Mouse (Mus musculus) stomach, embryonic 15.5 days (tissue): ENCODE measurements around the gene Rhox3h. TPM values are rescaled to one million over a fixed set of nuclear protein-coding genes. Genes with fewer than 3 reads are reported as not detected.
"Not testable (repeated sequence)": the region's sequence is repeated elsewhere in the genome, so short reads cannot be mapped to it uniquely, and the experiment has no call there.

Experiments used
- ATAC-seq: fragments of 200-750 bp; cut with Nextera tagmentation; 2 replicates; pipeline ENCODE4 v1.8.0; 2017; ENCODE audit warnings: low read depth, moderate number of reproducible peaks, moderate TSS enrichment; ENCODE audit not compliant: insufficient read depth, low FRiP score
- H3K27ac ChIP-seq: fragments of 300-500 bp; sonication (generic); 2 replicates; pipeline ENCODE4 v1.5.1; 2015; ENCODE audit warnings: mild to moderate bottlenecking, inconsistent platforms
- H3K27me3 ChIP-seq: fragments of 300-500 bp; sonication (generic); replicated peaks from 2 replicates; pipeline ENCODE4 v1.6.1; 2015; ENCODE audit warnings: inconsistent platforms
- H3K36me3 ChIP-seq: fragments of 300-500 bp; sonication (generic); 2 replicates; pipeline ENCODE4 v1.6.1; 2015; ENCODE audit warnings: inconsistent platforms
- H3K4me1 ChIP-seq: fragments of 300-500 bp; sonication (generic); 2 replicates; pipeline ENCODE4 v1.6.1; 2015; ENCODE audit warnings: inconsistent platforms
- H3K4me2 ChIP-seq: fragments of 300-500 bp; sonication (generic); 2 replicates; pipeline ENCODE4 v1.6.1; 2015; ENCODE audit warnings: mild to moderate bottlenecking, inconsistent platforms
- H3K4me3 ChIP-seq: fragments of 300-500 bp; sonication (generic); replicated peaks from 2 replicates; pipeline ENCODE4 v1.5.1; 2015; ENCODE audit warnings: inconsistent platforms
- H3K9ac ChIP-seq: fragments of 300-500 bp; sonication (generic); 2 replicates; pipeline ENCODE4 v1.6.1; 2015; ENCODE audit warnings: inconsistent platforms
- H3K9me3 ChIP-seq: fragments of 300-500 bp; sonication (generic); 2 replicates; pipeline ENCODE4 v1.6.1; 2016; ENCODE audit warnings: inconsistent platforms
- WGBS: fragments of 180-500 bp; shearing (Covaris S2); methylation state at CpG from one replicate; pipeline ENCODE4 v1.1.7; 2015; 5-methylcytosine and 5-hydroxymethylcytosine counted together
- polyA plus RNA-seq: library from polyadenylated mRNA; unstranded; fragments of >200 nt; fragmentation: Nextera tagmentation; extraction: Ambion mirVana; gene quantifications from 2 replicates; pipeline ENCODE4 v1.2.1, GENCODE M21; 2015

The Rhox3h gene
- not detected in 2 replicates for polyA plus RNA-seq

GRCm38 (mm10) chrX:37668664-37669063 lies at the start of gene Rhox3h:
TSS of gene Rhox3h (minus strand) at chrX:37668764.
- not testable (repeated sequence) for H3K9ac ChIP-seq, ATAC-seq, H3K27me3 ChIP-seq, H3K4me3 ChIP-seq, H3K9me3 ChIP-seq, H3K4me1 ChIP-seq, H3K36me3 ChIP-seq, H3K27ac ChIP-seq, H3K4me2 ChIP-seq
- WGBS = 89% methylated on average over 1 of the region's 3 CpGs

DNA sequence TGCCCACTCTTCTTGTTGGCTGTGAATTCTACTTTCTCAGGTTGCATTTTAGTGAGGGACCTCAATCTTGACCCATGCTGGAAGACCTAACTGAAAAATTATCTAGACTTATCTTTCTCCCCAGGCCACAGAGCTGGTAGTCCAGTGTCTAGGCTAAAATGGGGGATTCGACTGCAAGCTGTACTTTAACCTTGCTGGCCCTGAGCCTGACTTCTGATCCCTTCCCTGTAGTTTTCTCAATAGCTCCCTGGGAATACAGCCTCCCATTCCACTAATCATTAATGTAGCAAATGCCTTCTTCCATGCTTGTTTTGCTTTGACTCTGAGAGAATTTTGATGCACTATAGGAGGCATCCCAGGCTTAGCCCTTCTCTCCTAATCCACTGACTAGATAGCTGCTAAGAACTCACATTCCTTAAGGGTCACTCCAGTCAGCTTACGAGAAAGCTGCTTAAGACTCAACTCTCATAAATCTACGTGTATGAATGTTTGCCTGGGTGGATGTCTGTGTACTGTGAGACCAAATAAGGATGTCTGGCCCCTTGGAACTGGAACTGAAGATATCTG lies 33.3 kb upstream of the Rhox3h start:
- ATAC-seq = no peak
- Histone ChIP-seq H3K9me3 (no peaks in the 10 kb centered on the region), H3K27ac (no peak overlapping the region), H3K4me2 (no peak overlapping the region), H3K4me1 (no peaks in the 10 kb centered on the region), H3K36me3 (no peaks in the 10 kb centered on the region), H3K4me3 (no peak overlapping the region), H3K27me3 (no peaks in the 10 kb centered on the region), H3K9ac (no peak overlapping the region)
- 49% methylated on average over 3 of the region's 3 CpGs for WGBS

DNA sequence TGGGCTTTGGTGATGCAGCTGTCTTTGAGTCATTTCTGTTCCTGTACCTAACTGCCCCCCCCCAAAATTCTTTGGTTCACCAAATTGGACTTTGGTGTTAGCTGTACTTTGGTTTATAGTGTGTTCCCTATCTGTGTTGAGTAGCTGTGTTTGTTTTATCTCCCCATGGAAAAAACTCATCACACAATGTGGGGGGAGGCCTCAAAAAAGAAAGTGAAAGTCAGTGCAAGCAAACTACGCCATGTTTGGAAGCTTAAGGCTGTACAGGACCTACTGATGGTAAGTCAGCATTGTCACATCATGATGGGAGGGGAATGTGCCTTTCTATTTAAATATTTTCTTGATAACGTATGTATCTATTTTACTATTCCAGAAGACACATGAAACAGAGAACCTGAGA lies 23.7 kb upstream of the Rhox3h start:
- Histone ChIP-seq H3K9me3 (no peaks in the 10 kb centered on the region), H3K4me2 (no peak overlapping the region), H3K4me1 (no peaks in the 10 kb centered on the region), H3K27me3 (no peaks in the 10 kb centered on the region), H3K27ac (no peak overlapping the region), H3K4me3 (no peak overlapping the region), H3K9ac (no peak overlapping the region), H3K36me3 (no peaks in the 10 kb centered on the region)
- ATAC-seq = no peak
- 76% methylated on average over 2 of the region's 2 CpGs for WGBS

GRCm38 (mm10) chrX:37683031-37683715 lies 14.6 kb upstream of the Rhox3h start:
- no peak overlapping the region for H3K9ac ChIP-seq
- 80% methylated on average over 24 of the region's 24 CpGs for WGBS
- H3K4me1 ChIP-seq = no peaks in the 10 kb centered on the region
- H3K9me3 ChIP-seq = no peaks in the 10 kb centered on the region
- H3K27ac ChIP-seq = no peak overlapping the region
- H3K36me3 ChIP-seq = no peaks in the 10 kb centered on the region
- H3K4me3 ChIP-seq = no peak overlapping the region
- H3K4me2 ChIP-seq = no peak overlapping the region
- H3K27me3 ChIP-seq = no peaks in the 10 kb centered on the region
- no peak for ATAC-seq

- not testable (repeated sequence) for ATAC-seq
These were observed 4.6 kb upstream of the Rhox3h start, which contains the start of gene Rhox2h for GRCm38 (mm10) chrX:37673177-37673576. TSS of gene Rhox2h (minus strand) at chrX:37673277.

GRCm38 (mm10) chrX:37651227-37651626 lies 17.3 kb downstream of the Rhox3h start, which contains the start of gene Rhox4g:
TSS of gene Rhox4g (minus strand) at chrX:37651327.
- not testable (repeated sequence) for H3K27ac ChIP-seq, H3K27me3 ChIP-seq, H3K36me3 ChIP-seq, H3K4me2 ChIP-seq, ATAC-seq, H3K4me1 ChIP-seq, H3K4me3 ChIP-seq, H3K9me3 ChIP-seq, H3K9ac ChIP-seq
- 91% methylated on average over 15 of the region's 20 CpGs for WGBS

More at GRCm38 (mm10) chrX:37673177-37673576, 4.6 kb upstream of the Rhox3h start, which contains the start of gene Rhox2h:
- not testable (repeated sequence) for H3K9me3 ChIP-seq, H3K4me3 ChIP-seq, H3K9ac ChIP-seq, H3K27me3 ChIP-seq, H3K4me1 ChIP-seq, H3K4me2 ChIP-seq, H3K27ac ChIP-seq, H3K36me3 ChIP-seq
- WGBS = 84% methylated on average over 8 of the region's 8 CpGs

GRCm38 (mm10) chrX:37643370-37643769 lies 25.2 kb downstream of the Rhox3h start, which contains the start of gene Rhox2g:
TSS of gene Rhox2g (minus strand) at chrX:37643470.
- not testable (repeated sequence) for H3K4me2 ChIP-seq, H3K4me3 ChIP-seq, H3K9ac ChIP-seq, H3K36me3 ChIP-seq, H3K9me3 ChIP-seq, H3K4me1 ChIP-seq, H3K27ac ChIP-seq, H3K27me3 ChIP-seq, ATAC-seq
- WGBS = 90% methylated on average over 6 of the region's 6 CpGs

DNA sequence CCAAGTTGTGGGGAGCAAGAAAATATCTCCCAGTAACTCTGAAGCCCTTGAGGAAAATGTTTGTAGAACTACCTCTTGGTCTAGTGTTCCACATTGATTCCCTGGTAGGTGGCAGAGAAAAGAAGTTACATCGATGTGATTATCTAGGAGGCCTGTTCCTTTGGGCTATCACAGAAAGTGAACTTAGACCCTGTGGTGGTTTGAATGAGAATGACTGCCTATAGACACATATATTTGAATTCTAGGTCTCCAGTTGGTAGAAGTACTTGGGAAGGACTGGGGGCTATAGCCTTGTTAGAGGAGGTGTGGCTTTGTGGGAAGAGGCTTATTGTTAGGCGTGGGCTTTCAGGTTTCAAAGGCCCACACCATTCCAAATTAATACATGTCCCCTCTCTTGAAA lies 40.1 kb downstream of the Rhox3h start, which contains the start of gene Rhox3g:
Gene Rhox3g, minus strand, starts transcription at position 101 of the 400 bp plus-strand sequence.
- H3K4me3 ChIP-seq, H3K27ac ChIP-seq, H3K9ac ChIP-seq, ATAC-seq, H3K9me3 ChIP-seq, H3K4me1 ChIP-seq, H3K27me3 ChIP-seq, H3K4me2 ChIP-seq, H3K36me3 ChIP-seq: not testable (repeated sequence)
- 91% methylated on average over 2 of the region's 2 CpGs for WGBS

Other genes starting within 250 kb of the Rhox3h start
- gene Rhox4b, start 236.3 kb downstream of the Rhox3h start, polyA plus RNA-seq = not detected in 2 replicates
- gene Rhox2c, start 215.1 kb downstream of the Rhox3h start, polyA plus RNA-seq = not detected in 2 replicates
- not detected in 2 replicates for gene Rhox3c, start 210.2 kb downstream of the Rhox3h start, polyA plus RNA-seq
- gene Rhox4c, start 188.4 kb downstream of the Rhox3h start, polyA plus RNA-seq = not detected in 2 replicates
- not detected in 2 replicates for gene Rhox2d, start 175.3 kb downstream of the Rhox3h start, polyA plus RNA-seq
- not detected in 2 replicates for gene Rhox4d, start 154.4 kb downstream of the Rhox3h start, polyA plus RNA-seq
- not detected in 2 replicates for gene Rhox2e, start 138.3 kb downstream of the Rhox3h start, polyA plus RNA-seq
- gene Rhox3e, start 126.7 kb downstream of the Rhox3h start, polyA plus RNA-seq = not detected in 2 replicates
- not detected in 2 replicates for gene Rhox4e, start 111.4 kb downstream of the Rhox3h start, polyA plus RNA-seq
- not detected in 2 replicates for gene Rhox2f, start 97.4 kb downstream of the Rhox3h start, polyA plus RNA-seq
- not detected in 2 replicates for gene Rhox3f, start 87.8 kb downstream of the Rhox3h start, polyA plus RNA-seq
- not detected in 2 replicates for gene Rhox4f, start 61.1 kb downstream of the Rhox3h start, polyA plus RNA-seq
- not detected in 2 replicates for gene Rhox3g, start 40.2 kb downstream of the Rhox3h start, polyA plus RNA-seq
- gene Rhox2g, start 25.3 kb downstream of the Rhox3h start, polyA plus RNA-seq = not detected in 2 replicates
- gene Rhox4g, start 17.4 kb downstream of the Rhox3h start, polyA plus RNA-seq = not detected in 2 replicates
- not detected in 2 replicates for gene Rhox2h, start 4.5 kb upstream of the Rhox3h start, polyA plus RNA-seq
- 1.9 and 2.8 TPM in 2 replicates for gene Rhox5, start 136.1 kb upstream of the Rhox3h start, polyA plus RNA-seq
- gene Rhox6, start 158.1 kb upstream of the Rhox3h start, polyA plus RNA-seq = not detected in 2 replicates
- not detected in 2 replicates for gene Rhox7a, start 162.9 kb upstream of the Rhox3h start, polyA plus RNA-seq
- not detected in 2 replicates for gene Rhox8, start 210.2 kb upstream of the Rhox3h start, polyA plus RNA-seq
- gene Rhox7b, start 228.5 kb upstream of the Rhox3h start, polyA plus RNA-seq = not detected in 2 replicates
- gene Rhox9, start 233.0 kb upstream of the Rhox3h start, polyA plus RNA-seq = not detected in 2 replicates